Mouse (Mus musculus) monocyte, adult 5-6 weeks (primary cell): ENCODE results near the gene Gm10972. TPM values are rescaled to one million over a fixed set of nuclear protein-coding genes. Genes with fewer than 3 reads are reported as not detected.
"Not testable (repeated sequence)": the region's sequence is repeated elsewhere in the genome, so short reads cannot be mapped to it uniquely, and the experiment has no call there.

Source experiments
- ATAC-seq: fragments of 153-309, 156-312 bp; replicated peaks from 2 replicates; pipeline ENCODE4 v1.8.0; 2017; ENCODE audit warnings: mild to moderate bottlenecking; ENCODE audit not compliant: low TSS enrichment, insufficient number of reproducible peaks, severe bottlenecking, poor library complexity, low FRiP score
- total RNA-seq: library from RNA; stranded (forward); fragments of 200-1000, 200-491, 200-594 nt; gene quantifications from 3 replicates; pipeline ENCODE4 v1.2.3, GENCODE M21; 2017

The Gm10972 gene
- total RNA-seq, 1 experiment from 2014 or later: not detected

- not testable (repeated sequence) for ATAC-seq
Measured at GRCm38 (mm10) chr3:94653967-94654366, 11.1 kb downstream of the Gm10972 start.

DNA sequence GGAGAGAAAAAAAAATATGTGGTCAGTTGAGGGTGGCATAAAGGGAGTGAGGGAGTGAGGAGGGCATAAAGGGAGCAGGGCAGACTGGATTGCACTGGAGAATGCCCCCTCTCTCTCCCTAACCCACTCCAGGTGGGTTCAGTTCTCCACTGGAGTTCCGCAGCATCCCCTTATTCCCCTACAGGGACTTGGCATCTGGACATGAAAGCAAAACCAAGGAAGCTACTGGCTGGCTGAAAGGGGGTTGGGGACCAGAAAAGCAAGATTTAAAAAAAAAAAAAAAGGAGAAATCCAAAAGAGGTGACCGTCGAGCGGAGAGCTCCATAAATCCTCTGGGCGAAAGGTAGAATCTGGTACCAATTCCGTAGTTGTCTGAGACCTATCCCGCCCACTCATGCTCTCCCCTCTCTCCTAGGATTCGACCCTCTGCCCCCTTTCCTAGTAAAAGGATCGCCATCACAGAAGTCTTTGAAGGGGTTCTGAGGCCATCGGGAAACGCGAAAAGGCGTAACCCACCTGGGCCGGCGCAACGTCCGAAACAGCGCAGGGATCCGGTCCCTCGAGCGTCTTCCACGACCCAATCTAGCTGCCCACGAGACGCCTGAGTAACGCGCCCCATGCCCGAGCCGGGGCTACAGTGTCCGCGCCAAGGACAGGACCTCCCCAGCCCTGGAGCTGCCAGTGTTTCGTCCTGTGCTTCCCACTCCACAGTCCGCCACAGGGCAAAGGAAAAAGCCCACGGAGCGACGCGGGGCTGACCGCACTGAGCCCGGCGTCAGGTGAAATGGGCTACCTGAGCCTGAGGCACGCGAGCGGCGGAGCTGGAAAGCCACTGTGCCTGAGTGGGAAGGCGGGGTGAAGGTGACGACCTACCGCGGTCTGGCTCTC is 15.2 kb downstream of the Gm10972 start:
- ATAC-seq: peak; percentile 7; the same call in 1 of the 2 replicates

DNA sequence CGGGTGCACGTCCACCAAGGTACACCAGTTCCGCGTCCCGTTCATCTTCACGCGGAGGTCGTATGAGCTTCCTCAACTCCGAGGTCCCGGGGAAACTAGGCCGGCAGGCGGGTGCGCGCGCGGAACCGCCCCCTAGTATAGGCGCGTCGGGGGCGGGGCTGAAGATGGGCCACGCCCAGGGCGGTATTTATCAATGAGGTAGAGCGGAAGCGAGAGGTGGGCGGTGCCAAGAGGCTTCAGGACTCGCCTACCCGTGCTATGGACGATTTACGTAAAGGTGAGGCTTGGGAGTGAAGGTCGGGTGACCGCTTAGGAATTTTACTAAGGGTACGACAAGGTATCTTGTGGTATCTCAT is 15.8 kb downstream of the Gm10972 start, which contains the start of gene Tuft1:
Gene Tuft1 (minus strand): TSS at position 133 of the 356 bp plus-strand sequence.
- ATAC-seq: peak; percentile 94

- not testable (repeated sequence) for ATAC-seq
Measured at GRCm38 (mm10) chr3:94659142-94659748, 16.3 kb downstream of the Gm10972 start.

DNA sequence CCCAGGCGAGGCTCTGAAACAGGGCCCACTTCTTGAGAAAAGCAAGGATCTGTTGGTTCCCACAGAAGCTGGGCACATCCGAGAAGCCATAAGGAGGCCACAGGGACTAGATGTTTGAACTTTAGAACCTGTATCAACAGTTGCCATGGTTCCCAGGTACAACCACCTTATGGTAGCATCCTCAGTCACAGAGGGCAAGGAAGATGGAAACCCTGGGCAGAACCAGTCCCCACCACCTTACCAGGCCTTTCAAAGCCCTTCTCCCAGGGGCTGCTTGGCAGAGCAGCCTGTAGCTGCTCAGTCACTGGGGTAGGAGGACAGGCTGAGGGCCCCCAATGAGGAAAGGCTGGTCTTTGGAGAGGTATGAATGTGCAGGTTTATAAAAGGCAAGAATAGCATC is 17.9 kb downstream of the Gm10972 start:
- ATAC-seq: not testable (repeated sequence)

DNA sequence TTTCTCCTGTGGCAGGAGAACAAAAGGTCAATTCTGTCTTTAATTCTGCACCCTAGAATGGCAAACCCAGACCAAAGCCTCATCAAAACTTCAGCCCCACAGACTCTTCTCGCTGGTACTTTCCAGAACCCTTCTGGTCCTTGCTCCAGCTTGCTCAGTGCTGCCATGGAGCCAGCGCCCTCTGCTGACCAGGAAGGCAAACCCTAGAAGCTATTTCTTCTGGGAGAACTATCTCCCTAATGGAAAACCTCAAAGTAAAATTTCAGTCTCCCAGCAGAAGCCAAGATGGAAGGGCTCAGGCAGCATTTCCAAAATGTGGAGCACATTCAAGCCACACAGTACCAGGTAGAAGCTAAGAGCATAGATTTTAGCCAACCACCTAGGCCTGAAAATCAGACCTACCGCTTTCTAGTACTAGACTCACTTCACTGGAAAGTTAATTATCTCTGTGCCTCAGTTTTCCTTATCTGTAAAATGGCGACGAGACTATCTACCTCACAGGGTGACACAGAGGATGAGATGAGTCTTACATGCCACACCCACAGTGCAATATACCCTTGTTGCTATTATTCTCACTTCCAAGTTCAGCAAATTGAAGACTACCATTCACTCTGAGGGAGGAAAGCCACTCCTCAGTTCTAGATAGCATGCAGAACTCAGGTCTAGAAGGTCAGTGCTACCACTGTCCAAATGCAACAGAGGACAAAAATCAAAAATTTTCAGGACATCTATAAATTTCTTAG is 22.3 kb downstream of the Gm10972 start:
- not testable (repeated sequence) for ATAC-seq

GRCm38 (mm10) chr3:94665896-94666295 is 23.0 kb downstream of the Gm10972 start:
- ATAC-seq: not testable (repeated sequence)

DNA sequence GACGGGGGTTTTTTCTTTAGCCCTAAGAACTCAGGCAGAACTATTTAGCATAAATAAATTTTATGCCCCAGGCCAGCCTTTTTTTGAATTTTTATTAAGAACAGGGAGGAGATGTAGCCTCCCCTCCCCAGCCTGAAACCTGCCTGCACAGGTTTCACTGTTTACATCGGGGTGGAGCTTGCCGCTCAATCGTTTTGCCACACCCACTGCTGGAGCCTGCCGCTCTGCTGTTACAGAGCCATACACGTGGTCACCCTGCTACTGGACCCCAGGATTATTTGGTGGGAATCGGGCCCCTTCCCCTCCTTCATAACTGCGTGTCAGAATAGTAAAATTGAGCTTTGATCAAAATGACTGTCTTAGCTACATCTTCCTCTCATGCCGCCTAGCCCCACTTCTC is 32.2 kb downstream of the Gm10972 start:
- ATAC-seq: not testable (repeated sequence)

- no peak for ATAC-seq
Measured at GRCm38 (mm10) chr3:94679351-94679841, 36.5 kb downstream of the Gm10972 start.

- not testable (repeated sequence) for ATAC-seq
Measured at GRCm38 (mm10) chr3:94680032-94680431, 37.1 kb downstream of the Gm10972 start.

- ATAC-seq: no peak
Measured at GRCm38 (mm10) chr3:94680783-94681182, 37.9 kb downstream of the Gm10972 start.

- ATAC-seq: no peak
Measured at GRCm38 (mm10) chr3:94683646-94684045, 40.7 kb downstream of the Gm10972 start.

DNA sequence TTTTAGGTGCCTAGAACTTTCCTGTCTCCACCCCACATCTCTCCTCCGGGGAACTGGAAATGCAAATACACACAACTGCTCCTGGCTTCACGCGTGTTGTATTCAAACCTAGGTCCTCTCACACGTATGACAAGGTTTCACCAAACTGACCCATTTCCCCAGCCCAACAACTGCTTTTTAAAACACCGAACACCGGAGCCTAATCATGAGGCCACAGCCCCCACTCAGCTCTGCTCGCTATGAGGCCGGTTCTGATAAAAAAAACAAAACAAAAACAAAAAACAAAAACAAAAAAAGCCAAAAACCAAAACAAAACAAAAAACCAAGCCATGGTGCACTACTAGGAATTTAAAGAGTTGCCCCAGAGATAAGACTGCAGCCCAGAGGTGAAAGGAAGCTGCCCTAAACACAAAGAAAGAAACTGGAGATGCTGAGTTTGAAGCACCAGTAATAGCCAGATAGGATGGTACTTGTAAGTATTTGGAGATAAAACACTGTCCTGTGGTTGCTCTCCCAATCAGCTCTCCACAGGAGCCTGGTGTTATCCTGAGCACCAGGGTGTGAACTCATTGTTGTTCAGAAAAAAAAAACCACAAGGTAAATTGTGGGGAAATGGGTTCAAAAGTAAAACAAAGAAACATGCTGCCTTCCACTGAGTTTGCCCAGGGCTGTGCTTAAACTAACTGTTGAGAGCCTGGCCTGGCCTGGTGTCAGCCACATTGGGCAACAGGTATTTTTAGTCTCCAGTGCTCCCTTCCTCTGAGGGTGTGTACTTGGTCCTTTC is 43.3 kb downstream of the Gm10972 start:
- ATAC-seq: not testable (repeated sequence)

- ATAC-seq: not testable (repeated sequence)
Measured at GRCm38 (mm10) chr3:94688698-94689097, 45.8 kb downstream of the Gm10972 start.

GRCm38 (mm10) chr3:94689195-94689594 is 46.3 kb downstream of the Gm10972 start:
- ATAC-seq: not testable (repeated sequence)

GRCm38 (mm10) chr3:94690162-94690561 is 47.2 kb downstream of the Gm10972 start:
- ATAC-seq: not testable (repeated sequence)

- ATAC-seq: no peak
Measured at GRCm38 (mm10) chr3:94690616-94691247, 47.8 kb downstream of the Gm10972 start.

DNA sequence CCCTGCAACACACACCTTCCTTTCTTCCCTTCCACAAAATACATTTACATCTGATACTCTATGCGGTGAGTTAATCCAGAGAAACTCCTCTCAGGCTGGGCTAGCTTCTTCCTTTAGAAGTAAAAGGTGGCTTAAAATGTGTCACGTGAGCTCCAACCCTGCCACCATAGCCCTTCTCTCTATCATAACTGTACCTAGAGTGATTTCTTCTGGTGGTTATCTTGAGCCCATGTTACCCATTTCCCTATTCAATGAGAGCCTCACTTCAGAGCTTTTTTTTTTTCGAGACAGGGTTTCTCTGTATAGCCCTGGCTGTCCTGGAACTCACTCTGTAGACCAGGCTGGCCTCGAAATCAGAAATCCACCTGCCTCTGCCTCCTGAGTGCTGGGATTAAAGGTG is 48.8 kb downstream of the Gm10972 start:
- not testable (repeated sequence) for ATAC-seq
